Mouse (Mus musculus): ENCODE results near the gene Tuba1c. TPM values are rescaled to one million over a fixed set of nuclear protein-coding genes. Genes with fewer than 3 reads are reported as not detected.
A peak's percentile ranks its signal among the peaks of the same experiment; 100 is the strongest.

The Tuba1c gene
- total and polyA plus RNA-seq, 2 experiments from 2014 or later, result 9.6 to 22.6 TPM

DNA sequence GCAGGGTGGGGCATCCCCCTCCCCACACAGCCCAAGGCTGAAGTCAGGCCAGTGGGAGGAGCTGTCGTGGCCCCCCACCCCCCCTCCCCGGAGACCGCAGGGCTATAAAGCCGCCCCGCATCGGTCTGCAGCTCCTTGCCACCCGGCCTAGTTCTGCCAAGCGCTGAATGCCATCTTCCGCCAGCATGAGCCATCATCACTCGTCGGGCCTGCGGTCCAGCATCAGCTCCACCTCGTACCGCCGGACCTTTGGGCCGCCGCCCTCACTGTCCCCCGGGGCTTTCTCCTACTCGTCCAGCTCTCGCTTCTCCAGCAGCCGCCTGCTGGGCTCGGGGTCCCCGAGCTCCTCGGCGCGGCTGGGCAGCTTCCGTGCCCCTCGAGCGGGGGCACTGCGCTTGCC is 25.3 kb downstream of the Tuba1c start, which contains the start of gene Prph:
Gene Prph, plus strand, starts transcription at position 135 of the 400 bp plus-strand sequence.
- Histone ChIP-seq H3K36me3 (ENCODE audit: insufficient read depth, low read length) (no peaks in the 10 kb centered on the region), H3K4me3 (ENCODE audit: low read depth, low read length) (peak within 1 kb of the TSS; percentile 36), H3K9me3 (ENCODE audit: low read length) (no peaks in the 10 kb centered on the region), H3K27ac (ENCODE audit: low read depth, low read length) (no peak within 1 kb of the TSS), H3K27me3 (ENCODE audit: insufficient read depth, low read length) (peaks cover 56% of the 10 kb centered on the region), H3K9ac (replicated peaks; ENCODE audit: low read length, poor library complexity, severe bottlenecking) (no peak within 1 kb of the TSS), H3K4me1 (ENCODE audit: insufficient read depth, low read length) (0 out of 2 replicates have a peak, but pooled peaks cover 4% of the 10 kb centered on the region), H3K4me2 (ENCODE audit: low read depth, low read length, poor library complexity, severe bottlenecking) (peak within 1 kb of the TSS; percentile 64)
- no peak for TF ChIP-seq CTCF (IDR thresholded peaks at IDR 0.05)
- 1% methylated on average over 29 of the region's 30 CpGs for WGBS
- DNase-seq (ENCODE audit: low spot score) (no peak), ATAC-seq (ENCODE audit: low FRiP score) (no peak)

DNA sequence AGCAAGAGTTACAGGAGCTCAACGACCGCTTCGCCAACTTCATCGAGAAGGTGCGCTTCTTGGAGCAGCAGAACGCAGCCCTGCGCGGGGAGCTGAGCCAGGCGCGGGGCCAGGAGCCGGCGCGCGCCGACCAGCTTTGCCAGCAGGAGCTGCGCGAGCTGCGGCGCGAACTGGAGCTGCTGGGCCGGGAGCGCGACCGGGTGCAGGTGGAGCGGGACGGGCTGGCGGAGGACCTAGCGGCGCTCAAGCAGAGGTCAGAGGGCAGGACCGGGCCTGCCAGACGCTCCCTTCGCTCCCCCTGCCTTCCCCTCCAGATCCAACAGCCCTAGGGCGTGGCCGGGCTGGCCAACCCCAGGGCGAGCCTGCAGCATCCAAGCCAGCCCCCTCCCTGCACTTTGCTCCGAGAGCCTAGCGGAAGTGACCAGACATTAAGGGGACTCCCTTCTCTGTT is 25.8 kb downstream of the Tuba1c start:
- peaks cover 56% of the 10 kb centered on the region for H3K27me3 ChIP-seq (ENCODE audit: insufficient read depth, low read length)
- H3K9me3 ChIP-seq (ENCODE audit: low read length), result no peaks in the 10 kb centered on the region
- under 1% methylated on average over 37 of the region's 37 CpGs for WGBS
- TF ChIP-seq CTCF (IDR thresholded peaks at IDR 0.05), result no peak
- H3K36me3 ChIP-seq (ENCODE audit: insufficient read depth, low read length), result no peaks in the 10 kb centered on the region
- 0 out of 2 replicates have a peak, but pooled peaks cover 4% of the 10 kb centered on the region for H3K4me1 ChIP-seq (ENCODE audit: insufficient read depth, low read length)
- H3K27ac ChIP-seq (ENCODE audit: low read depth, low read length), result no peak overlapping the region
- ATAC-seq (ENCODE audit: low FRiP score), result no peak
- peak overlapping the region; percentile 64 for H3K4me2 ChIP-seq (ENCODE audit: low read depth, low read length, poor library complexity, severe bottlenecking)
- peak; percentile 19 for DNase-seq (ENCODE audit: low spot score)
- H3K9ac ChIP-seq (replicated peaks; ENCODE audit: low read length, poor library complexity, severe bottlenecking), result no peak overlapping the region
- H3K4me3 ChIP-seq (ENCODE audit: low read depth, low read length), result peak overlapping the region; percentile 36

DNA sequence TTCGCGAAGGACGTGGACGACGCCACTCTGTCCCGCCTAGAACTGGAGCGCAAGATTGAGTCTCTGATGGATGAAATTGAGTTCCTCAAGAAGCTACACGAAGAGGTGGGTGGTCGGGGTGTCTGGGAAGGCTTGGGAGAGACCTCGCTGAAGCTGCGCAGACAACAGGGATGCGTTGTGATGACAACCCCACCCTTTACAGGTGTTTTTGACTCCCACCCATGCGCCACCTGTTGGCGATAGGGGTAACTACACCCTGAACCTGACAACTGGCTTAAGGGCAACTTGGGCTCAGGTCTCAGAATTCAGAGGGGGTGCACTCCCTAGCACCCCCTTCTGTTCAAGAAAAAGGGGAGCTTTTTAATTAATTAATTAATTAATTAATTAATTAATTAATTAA is 26.6 kb downstream of the Tuba1c start:
- WGBS, result 7% methylated on average over 14 of the region's 14 CpGs
- H3K36me3 ChIP-seq (ENCODE audit: insufficient read depth, low read length), result no peaks in the 10 kb centered on the region
- no peak overlapping the region for H3K9ac ChIP-seq (replicated peaks; ENCODE audit: low read length, poor library complexity, severe bottlenecking)
- DNase-seq (ENCODE audit: low spot score), result no peak
- H3K27me3 ChIP-seq (ENCODE audit: insufficient read depth, low read length), result peaks cover 56% of the 10 kb centered on the region
- H3K4me1 ChIP-seq (ENCODE audit: insufficient read depth, low read length), result 0 out of 2 replicates have a peak, but pooled peaks cover 4% of the 10 kb centered on the region
- TF ChIP-seq CTCF (IDR thresholded peaks at IDR 0.05), result peak; percentile 72
- peak overlapping the region; percentile 14; the same call in 1 of the 2 replicates for H3K4me3 ChIP-seq (ENCODE audit: low read depth, low read length)
- H3K27ac ChIP-seq (ENCODE audit: low read depth, low read length), result no peak overlapping the region
- no peak overlapping the region for H3K4me2 ChIP-seq (ENCODE audit: low read depth, low read length, poor library complexity, severe bottlenecking)
- no peaks in the 10 kb centered on the region for H3K9me3 ChIP-seq (ENCODE audit: low read length)
- ATAC-seq (ENCODE audit: low FRiP score), result no peak

DNA sequence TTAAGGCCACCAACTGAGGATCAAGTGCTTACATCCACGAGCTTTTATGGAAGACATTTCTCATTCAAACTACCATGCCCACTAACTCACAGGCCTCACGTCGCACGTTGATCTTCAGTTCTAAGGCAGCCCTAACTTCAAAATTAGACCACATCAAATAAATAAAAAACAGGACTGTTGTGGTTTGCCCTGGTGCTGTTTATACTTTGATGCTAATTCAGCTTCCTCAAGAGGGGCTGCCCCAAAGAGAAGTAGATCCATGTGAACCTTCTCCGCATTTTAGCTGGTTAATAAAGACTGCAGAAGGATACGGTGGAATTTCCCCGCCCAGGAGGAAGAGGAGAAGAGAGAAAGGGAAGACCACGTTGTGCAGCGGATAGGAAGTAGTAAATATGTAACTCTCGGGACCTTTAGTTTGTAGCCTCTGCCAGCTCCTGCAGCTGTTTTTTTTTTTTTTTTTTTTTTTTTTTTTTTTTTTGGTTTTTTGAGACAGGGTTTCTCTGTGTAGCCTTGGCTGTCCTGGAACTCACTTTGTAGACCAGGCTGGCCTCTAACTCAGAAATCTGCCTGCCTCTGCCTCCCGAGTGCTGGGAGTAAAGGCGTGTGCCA is 36.0 kb downstream of the Tuba1c start:
- H3K36me3 ChIP-seq (ENCODE audit: insufficient read depth, low read length), result no peaks in the 10 kb centered on the region
- H3K4me3 ChIP-seq (ENCODE audit: low read depth, low read length), result no peak overlapping the region
- no peak for ATAC-seq (ENCODE audit: low FRiP score)
- DNase-seq (ENCODE audit: low spot score), result no peak
- no peak overlapping the region for H3K27ac ChIP-seq (ENCODE audit: low read depth, low read length)
- WGBS, result 81% methylated on average over 12 of the region's 12 CpGs
- H3K27me3 ChIP-seq (ENCODE audit: insufficient read depth, low read length), result no peaks in the 10 kb centered on the region
- no peaks in the 10 kb centered on the region for H3K9me3 ChIP-seq (ENCODE audit: low read length)
- no peak for TF ChIP-seq CTCF (IDR thresholded peaks at IDR 0.05)
- H3K4me1 ChIP-seq (ENCODE audit: insufficient read depth, low read length), result no peaks in the 10 kb centered on the region
- no peak overlapping the region for H3K4me2 ChIP-seq (ENCODE audit: low read depth, low read length, poor library complexity, severe bottlenecking)
- H3K9ac ChIP-seq (replicated peaks; ENCODE audit: low read length, poor library complexity, severe bottlenecking), result no peak overlapping the region

DNA sequence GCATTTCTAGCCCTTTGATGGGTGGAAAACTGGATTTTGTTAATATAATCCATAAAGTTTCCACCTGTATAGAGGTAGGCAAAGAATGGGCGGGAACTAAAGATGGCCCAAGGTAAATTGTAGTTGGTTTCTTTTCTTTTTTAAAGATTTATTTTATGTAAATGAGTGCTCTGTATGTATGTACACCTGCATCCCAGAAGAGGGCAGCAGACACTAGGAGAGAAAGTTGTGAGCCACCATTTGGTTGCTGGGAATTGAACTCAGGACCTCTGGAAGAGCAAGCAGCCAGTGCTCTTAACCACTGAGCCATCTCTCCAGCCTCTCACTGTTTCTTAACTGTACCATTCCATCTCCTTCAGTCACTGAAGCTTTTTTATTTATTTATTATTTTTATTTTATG is 42.3 kb downstream of the Tuba1c start:
- Histone ChIP-seq H3K9me3 (ENCODE audit: low read length) (no peaks in the 10 kb centered on the region), H3K4me3 (ENCODE audit: low read depth, low read length) (no peak overlapping the region), H3K27ac (ENCODE audit: low read depth, low read length) (no peak overlapping the region), H3K4me1 (ENCODE audit: insufficient read depth, low read length) (no peaks in the 10 kb centered on the region), H3K36me3 (ENCODE audit: insufficient read depth, low read length) (no peaks in the 10 kb centered on the region), H3K27me3 (ENCODE audit: insufficient read depth, low read length) (no peaks in the 10 kb centered on the region), H3K9ac (replicated peaks; ENCODE audit: low read length, poor library complexity, severe bottlenecking) (no peak overlapping the region), H3K4me2 (ENCODE audit: low read depth, low read length, poor library complexity, severe bottlenecking) (no peak overlapping the region)
- WGBS, result 81% methylated on average over 1 of the region's 1 CpGs
- DNase-seq (ENCODE audit: low spot score) (no peak), ATAC-seq (ENCODE audit: low FRiP score) (no peak)
- TF ChIP-seq CTCF (IDR thresholded peaks at IDR 0.05), result peak; percentile 29; the same call in 1 of the 2 replicates

DNA sequence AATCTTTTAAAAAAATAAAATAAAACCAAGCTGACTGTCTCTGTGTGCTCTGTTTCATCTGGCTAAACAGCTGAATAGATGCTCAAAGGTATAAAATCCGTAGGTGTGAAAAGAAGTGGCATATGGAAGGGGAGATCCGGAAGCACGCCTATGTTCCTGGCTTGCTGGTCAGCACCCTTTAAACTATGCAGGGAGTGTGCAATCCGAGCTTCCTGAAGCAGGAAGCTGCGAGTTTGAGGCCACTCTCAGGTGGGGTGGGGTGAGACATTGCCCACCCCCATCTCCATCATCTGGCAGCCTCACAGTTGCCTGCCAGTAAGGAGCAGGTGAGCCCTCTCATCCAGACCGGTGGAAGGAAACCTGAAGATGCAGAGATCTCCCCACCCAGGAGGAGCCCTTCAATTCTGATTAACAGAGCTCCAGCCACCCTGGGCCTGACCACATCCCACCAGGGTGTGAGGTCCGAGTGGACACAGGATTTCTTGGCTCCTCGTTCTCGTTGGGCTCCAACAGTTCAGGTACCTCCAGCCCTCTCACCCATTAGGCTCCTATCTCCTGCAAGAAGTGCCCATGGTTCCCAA is 44.4 kb downstream of the Tuba1c start, which contains the start of gene Troap:
Gene Troap, plus strand, starts transcription at position 557 of the 581 bp plus-strand sequence.
- peak; percentile 17; the same call in 1 of the 2 replicates for TF ChIP-seq CTCF (IDR thresholded peaks at IDR 0.05)
- H3K4me1 ChIP-seq (ENCODE audit: insufficient read depth, low read length), result no peaks in the 10 kb centered on the region
- peak within 1 kb of the TSS; percentile 77 for H3K9ac ChIP-seq (replicated peaks; ENCODE audit: low read length, poor library complexity, severe bottlenecking)
- peak within 1 kb of the TSS; percentile 42 for H3K4me3 ChIP-seq (ENCODE audit: low read depth, low read length)
- H3K9me3 ChIP-seq (ENCODE audit: low read length), result no peaks in the 10 kb centered on the region
- 24% methylated on average over 9 of the region's 9 CpGs for WGBS
- H3K36me3 ChIP-seq (ENCODE audit: insufficient read depth, low read length), result no peaks in the 10 kb centered on the region
- DNase-seq (ENCODE audit: low spot score) (no peak), ATAC-seq (ENCODE audit: low FRiP score) (peak; percentile 55; the same call in 1 of the 2 replicates)
- H3K27ac ChIP-seq (ENCODE audit: low read depth, low read length), result peak within 1 kb of the TSS; percentile 97
- H3K27me3 ChIP-seq (ENCODE audit: insufficient read depth, low read length), result no peaks in the 10 kb centered on the region
- H3K4me2 ChIP-seq (ENCODE audit: low read depth, low read length, poor library complexity, severe bottlenecking), result peak within 1 kb of the TSS; percentile 90

Measured in midbrain, postnatal 0 days (tissue).